Mouse (Mus musculus): ENCODE results near the gene Il1r2.
A peak's percentile ranks its signal among the peaks of the same experiment; 100 is the strongest.

Gene Il1r2

DNA sequence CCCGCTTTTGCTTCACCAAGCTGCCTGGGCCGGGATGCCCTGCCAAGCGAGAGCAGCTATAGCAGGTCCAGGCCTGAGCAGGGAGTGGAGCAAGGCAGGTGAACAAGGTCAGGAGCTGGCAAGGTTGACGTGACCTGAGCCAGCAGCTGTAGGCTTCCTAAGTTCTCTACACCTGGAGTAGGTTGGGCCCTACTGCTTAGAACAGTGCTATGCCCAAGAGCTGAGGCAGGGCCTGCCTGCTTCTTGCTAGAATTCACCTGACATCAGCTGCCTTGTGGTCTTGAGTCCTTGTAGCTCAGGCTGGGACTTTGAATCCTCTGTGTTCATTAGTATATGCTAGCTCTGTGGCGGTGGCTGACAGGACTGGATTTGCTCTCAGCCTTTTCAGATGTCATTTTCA, at the start of gene Il1r2:
Gene Il1r2, plus strand, starts transcription at position 301 of the 400 bp plus-strand sequence.
- no peak for DNase-seq (ENCODE audit: low spot score)

DNA sequence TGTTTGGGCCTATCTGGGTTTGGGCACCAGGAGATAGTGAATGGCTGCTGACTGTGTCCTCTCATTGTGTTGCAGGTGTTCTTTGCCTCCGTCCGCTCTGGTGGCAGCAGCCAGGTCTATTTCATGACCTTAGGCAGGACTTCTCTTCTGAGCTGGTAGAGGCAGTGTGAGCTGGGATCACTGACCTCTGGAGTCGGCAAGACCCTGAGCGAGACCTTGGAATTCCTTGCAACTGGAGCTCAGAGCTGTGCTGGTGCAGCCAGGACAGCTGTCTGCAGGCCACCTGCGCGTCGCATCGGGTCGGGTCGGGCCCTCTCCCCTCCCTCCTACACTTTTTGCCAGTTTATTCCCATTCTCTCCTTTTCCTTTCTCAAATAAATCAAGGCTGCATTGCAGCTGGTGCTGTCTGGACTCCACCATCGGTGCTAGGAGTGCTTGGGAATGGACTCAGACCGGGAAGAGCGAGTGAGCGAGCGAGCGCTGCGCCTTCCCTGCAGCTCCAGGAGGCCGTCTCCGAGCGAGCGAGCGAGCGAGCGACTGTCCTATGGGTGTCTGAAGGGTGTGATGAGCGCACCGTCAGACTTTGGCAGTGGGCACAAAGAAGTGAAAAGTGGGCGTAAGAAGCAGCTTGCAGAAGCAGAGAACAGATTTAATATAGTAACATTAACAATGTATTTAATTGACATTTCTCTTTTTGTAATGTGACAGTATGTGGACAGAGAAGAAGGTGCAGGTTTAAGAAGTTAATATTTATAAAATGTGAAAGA, 49.1 kb upstream of the Il1r2 start:
- DNase-seq (ENCODE audit: low spot score) = no peak

DNA sequence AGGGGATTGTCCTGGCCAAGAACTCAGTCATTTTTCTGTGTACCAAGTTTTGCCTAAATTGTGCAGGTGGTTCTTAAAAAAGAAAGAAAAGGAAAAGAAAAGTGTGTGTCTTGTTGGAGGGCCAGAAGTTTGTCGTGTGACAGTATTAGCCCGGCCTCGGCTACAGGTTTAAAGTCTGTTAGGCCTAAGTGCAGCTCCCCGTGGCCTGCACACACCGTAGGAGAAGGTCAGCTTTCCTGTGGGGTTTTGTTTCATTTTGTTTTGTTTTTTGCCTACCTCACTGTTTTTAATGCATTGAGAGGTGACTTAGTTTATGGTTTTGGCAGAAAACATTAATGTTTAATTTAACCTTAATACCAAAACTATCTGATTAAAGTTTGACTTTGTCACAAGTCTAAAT, 48.5 kb upstream of the Il1r2 start:
- no peak for DNase-seq (ENCODE audit: low spot score)

DNA sequence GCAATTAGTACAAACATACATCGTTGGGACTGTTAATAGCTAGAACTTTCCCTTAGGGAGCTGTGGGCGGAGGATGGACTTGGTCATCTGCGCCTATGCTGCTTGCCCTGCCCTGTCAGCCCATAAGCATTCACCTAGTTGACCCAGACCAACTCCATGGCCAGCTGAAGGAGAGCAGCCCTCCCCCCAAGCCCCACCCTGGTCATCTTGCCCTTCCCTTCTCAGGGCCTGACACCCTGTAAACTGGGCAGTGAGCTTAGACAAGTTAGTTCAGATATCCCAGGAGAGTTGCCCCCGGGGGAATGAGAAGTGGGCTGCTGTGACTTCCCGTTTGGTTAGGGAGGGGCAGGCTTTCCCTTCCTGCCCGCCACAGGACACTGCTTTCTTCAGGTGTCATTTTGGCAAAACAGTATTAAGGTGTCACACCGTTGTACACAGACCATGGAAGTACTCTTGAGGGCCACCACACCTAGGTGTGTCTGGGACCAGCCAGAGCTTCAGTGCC, 46.7 kb upstream of the Il1r2 start:
- DNase-seq (ENCODE audit: low spot score) = no peak

DNA sequence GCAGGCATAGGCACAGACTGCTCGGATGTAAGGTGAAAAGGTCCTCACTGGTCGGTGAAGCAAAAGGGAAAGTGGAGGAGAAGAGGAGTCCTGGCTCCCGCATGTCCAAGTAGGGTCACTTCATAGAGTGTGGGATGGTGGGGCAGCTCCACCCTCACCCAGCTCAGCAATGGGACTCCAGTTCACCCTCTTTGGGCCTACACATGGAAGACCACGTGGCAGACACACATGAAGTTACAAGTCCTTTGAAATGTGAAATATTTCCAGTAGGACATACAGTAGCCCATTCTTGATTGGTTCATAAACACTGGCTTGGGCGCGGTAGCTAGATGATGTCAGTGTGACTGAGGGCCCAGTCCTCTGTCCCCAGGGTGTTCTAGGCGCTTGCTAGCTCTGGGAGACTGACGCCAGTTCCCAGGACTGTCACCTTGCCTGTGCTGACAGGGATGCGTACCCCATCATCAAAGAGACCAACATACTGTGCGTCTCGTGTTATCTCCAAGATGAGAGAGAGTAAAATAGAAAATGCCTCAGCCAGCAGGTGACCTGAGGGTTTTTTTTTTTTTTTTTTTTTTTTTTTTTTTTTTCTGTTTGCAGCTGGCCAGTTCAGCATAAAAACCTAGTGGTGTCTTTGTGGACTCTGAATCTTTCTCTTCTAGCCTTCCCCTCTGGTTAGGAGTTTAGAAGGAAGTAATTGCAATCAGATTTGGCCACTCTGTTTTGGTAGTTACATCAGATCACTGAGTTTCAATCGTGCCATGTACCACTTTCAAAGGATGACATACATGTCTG, 45.5 kb upstream of the Il1r2 start:
- no peak for DNase-seq (ENCODE audit: low spot score)

DNA sequence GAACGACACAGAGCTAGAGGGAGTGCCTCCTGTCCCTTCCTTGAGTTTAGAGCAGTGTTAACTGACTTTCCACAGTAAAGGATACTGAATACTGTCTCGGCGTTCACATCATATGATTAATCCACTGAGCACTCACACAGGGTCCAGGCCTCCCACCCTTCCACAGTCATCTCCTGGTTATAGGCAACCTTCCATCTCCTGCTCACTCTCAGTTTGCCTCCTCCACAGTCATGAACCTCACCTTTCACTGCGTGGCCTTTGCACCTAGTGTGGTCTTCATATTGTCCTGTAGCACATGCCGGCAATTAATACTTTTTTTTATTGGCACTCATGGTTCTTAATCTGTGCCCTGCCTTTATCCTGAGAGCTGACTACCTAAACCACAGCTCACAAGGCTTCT, 44.3 kb upstream of the Il1r2 start:
- no peak for DNase-seq (ENCODE audit: low spot score)

DNA sequence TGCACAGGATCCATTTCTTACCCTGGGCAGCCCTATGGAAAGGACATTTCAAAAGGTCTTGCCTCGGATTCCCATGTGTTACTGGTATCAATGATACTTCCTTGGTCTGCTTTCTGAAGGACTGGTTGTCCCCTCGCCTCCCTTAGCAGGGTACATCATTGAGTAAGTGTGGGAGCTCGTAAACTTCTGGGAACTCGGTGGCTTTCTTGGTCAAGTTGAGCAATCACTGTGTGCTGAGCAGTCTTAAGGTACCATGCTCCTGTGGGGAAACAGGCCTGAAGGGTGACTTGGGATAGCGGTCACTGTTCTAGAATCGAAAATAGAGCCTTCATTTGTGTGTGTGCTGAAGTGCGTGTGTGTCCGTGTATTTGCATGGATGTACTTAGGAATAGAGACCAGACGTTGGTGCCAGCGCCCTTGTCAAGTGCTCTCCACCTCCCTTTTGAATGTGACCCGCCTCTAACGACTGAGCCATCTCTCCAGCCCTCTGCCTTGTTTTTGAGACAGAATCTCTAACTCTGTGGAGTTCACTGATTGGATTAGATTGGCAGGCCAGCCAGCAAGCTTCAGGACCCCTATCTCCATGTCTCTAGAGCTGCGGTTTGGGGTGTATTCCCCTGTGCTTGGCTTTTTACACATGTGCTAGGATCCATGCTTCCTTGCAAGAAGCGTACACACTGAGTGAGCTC, 43.4 kb upstream of the Il1r2 start:
- DNase-seq (ENCODE audit: low spot score) = no peak

DNA sequence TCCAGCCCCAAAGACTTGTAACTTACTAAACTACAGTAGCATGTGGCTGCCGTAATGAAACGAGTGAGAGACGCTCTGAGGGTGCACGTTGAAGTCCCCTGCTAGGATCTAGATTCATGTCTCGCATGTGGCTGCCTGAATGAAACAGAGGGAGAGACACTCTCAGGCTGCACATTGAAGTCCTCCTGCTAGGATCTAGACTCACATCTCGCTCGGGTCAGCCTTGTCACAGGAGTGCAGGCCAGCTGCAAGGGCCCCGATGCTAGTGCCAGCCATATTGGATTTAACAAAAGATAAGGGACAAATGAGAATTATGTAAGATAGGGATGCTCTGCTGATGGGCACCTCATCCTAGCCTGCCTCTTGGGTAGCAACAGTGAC, 42.9 kb upstream of the Il1r2 start:
- DNase-seq (ENCODE audit: low spot score) = no peak

DNA sequence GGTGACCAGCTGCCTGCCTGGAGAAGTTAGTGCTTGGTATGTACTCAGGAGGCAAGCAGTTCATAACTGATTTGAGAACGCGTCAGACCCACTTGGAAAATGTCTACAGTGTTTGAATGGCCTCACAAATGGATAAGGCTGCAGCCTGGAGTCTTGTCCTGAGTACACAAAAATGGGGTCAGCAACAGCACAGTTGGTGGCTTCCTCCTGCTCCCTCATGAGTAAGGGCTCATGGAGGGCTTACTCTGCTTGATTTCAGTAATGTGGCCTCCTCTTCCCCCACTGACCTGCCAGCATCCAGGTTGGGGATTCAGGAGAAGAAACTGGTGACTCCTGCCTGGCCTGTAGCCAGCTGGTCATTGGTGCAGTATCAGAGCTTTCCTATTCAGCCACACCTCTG, 42.3 kb upstream of the Il1r2 start:
- DNase-seq (ENCODE audit: low spot score) = no peak

DNA sequence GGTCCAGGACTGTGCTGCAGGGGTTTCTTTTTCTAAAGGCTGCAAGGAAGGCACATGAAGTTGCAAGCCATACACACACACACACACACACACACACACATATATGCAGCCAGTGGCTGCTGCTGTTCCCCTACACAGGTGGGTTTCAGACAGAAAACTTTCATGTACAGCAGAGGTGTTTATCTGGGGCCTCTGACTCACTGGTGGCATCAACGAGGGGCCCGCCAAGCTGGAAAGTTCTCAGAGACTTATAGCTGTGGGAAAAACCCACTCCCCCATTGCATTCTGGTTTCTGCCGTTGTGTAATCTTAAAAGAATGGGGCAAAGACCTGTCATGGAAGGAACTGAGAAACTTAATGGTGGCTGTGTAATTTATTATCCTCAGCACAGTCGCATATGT, 40.6 kb upstream of the Il1r2 start:
- no peak for DNase-seq (ENCODE audit: low spot score)

DNA sequence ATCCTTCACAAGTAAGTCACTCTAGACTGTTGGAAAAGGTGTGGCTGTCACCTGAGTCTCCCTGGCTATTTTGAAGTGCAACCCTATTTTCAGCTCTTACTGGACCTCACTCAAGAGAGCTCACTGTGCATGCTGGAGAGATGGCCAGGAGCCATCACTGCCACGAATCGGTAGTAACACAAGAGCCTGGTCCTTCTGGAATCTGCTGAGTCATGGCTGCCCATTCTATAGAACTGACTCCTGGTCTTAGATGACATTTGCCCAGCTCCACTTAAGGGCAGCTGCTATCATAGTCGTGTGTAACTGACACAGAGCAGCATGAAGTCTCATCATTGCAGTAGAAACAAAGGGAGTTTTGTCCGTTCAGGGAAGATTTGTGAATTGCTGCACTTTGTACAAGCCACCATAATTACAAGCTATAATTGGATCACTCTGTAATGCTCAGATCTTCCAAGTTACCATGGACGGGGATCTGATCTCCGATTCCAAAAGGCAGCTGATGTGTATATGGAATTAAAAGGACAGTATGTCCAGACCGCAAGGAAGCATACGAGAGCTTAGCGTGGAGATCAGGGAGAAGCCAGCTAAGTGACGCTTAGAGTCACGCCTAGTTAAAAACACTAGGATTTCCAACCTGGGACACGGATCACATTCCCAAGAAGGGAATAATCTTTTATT, 40.0 kb upstream of the Il1r2 start:
- DNase-seq (ENCODE audit: low spot score) = peak; percentile 65

DNA sequence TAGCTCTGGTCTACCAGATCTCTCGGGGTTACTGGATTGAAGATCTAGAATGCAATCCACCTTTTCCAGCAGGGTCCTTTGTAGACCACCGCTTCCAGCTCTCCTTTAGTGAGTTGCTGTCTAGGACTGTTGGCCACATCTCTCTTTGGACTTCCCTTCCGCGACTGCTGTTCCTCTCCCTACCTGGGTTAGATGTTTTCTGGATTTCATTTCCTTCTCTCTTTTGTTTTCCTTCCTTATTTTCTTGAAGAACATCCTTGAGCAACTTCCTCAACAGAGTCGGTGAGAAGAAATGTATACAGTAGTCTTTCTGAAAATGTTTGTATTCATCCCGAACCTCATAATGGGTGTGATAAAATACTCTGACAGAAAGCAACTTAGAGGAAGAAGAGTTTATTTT, 36.0 kb upstream of the Il1r2 start:
- no peak for DNase-seq (ENCODE audit: low spot score)

DNA sequence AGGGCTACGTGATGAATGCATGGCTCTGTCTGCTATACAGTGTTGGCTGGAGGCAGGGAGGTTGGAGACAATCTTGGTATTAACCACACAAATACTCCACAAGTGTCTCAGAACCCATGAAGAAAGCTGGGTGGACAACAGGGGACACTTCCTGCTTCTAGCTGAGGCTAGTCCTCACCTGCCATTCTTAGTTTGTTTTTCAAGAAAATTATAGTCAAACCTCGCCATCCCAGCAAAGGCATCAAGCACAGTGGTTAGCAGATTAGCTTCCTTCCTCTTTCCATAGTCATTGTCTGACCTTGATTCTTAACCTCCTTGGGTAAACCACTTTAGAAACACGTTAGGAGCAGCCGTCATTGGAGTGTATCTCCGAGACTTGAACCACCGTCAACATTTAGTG, 28.2 kb upstream of the Il1r2 start:
- no peak for DNase-seq (ENCODE audit: low spot score)

DNA sequence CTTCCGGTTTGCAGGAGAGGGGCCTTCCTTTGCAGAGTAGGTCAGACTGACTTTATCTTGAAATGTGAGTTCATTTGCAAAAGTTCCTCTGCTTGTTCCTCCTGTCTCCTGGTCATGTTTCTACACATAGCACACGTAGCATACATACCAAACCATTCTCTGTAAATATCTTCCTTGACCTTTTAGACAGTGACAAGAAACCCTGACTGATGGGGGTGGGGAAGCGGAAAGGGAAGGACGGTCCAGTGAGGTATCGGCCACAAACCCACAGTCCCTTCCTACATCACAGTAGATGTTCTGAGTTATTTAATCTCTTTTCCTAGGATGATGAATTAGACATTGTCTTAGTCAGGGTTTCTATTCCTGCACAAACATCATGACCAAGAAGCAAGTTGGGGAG, 27.3 kb upstream of the Il1r2 start:
- DNase-seq (ENCODE audit: low spot score) = no peak

DNA sequence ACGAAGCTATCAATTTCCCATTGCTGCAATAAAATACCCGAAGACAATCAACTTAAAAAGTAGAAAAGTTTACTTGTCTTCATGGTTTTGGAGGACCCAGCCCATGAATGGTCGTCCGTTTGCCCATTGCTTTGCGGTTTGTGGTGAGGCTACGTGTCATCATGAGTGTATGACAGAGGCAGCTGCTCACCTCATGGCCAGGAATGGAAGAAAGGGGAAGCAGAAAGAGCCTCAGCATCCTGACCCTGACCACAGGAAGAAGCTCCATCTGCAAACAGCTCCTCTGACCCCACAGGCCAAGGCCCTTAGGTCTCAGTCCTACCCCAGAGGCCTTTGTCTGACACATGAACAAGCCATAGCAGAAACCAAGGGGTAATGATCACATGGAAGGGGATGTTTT, 22.7 kb upstream of the Il1r2 start:
- no peak for DNase-seq (ENCODE audit: low spot score)

DNA sequence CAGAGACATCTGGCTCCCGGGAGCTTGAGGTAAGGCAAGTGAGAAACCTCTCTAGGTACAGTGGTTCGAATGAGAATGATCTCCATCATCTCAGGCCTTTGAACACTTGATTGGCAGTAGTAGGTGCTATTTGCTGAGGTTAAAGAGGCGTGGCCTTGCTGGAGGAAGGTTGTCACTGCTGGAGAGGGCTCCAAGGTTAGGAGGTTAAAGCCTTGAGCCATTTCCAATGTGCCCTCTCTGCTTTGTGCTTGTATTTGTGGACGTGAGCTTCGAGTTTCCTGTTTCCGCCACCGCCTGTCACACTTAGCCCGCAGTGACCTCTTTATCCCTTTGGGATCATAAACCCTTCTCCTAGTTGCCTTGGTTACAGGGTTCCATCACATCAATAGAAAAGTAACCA, 21.7 kb upstream of the Il1r2 start:
- DNase-seq (ENCODE audit: low spot score) = no peak

DNA sequence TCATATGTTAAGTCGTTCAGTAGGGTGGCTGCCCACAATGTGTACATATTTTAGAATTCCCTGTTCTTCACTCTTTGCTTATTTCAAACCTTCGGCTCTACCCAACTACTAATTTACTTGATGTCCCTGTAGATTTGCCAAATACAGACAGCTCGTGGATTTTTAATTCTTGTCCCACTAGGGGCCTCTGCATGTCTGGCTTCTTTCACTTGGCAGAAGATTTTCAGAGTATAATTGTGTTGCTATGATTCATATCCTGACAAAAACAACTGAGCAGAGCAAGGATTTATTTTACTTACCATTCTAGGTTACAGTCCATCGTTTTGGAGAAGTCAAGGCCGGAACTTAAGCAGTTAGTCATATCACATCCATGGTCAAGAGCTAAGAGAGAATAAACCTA, 20.8 kb upstream of the Il1r2 start:
- DNase-seq (ENCODE audit: low spot score) = no peak

DNA sequence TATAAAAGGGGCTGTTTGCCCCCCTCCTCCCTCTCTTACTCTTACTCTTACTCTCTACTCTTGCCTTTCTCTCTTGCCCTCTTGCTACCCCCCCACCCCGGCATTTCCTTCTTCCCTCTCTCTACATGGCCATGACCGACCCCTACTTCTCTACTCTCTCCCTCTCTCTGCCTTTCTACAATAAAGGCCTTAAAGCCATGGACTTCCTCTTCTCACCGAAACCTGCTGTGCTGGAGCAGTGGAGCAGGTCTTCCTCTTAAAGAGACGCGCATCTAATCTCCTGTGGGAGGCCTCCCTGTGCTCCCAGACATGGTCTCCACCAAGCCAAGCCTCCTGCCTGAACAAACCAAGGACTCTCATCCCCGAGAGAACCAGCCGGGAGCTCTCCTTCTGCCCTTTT, 18.8 kb upstream of the Il1r2 start:
- DNase-seq (ENCODE audit: low spot score) = no peak

DNA sequence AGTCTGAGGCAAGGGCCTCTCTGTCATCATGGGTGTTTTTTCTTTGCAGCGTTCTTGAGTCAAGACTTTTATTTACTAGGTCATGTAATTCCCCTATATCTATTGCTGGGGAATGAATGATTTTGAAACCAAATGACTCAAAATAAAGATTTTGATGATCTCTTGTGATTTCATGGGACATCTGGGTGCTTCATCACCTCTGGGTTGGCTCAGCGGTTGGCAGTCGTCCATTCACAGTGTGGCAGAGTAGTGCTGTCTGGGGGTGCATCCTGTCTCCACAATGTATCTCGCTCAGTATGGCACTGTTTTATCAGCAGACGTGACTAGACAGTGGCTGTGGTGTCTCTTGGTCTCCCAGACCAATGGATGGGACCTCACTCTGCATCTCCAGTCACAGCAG, 17.9 kb upstream of the Il1r2 start:
- DNase-seq (ENCODE audit: low spot score) = no peak

DNA sequence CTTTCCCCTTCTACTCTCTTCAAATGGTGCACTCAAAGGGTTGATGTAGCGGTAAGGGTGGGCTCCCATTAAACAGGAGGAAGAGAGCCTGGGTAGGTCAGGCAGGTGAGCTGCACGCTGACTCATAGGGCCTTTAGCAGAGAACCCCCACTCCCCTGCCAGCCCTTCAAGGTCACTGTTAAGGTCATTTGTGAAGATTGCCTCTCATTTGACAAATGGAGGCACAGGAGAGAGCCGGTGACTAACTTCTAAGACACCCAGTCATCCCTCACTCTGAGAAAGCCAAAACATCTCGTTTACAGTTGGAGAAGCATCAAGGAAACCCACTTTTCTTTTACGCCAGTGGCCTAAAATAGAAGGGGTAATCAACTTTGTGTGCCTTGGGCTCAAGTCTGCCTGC, 16.5 kb upstream of the Il1r2 start:
- no peak for DNase-seq (ENCODE audit: low spot score)

DNA sequence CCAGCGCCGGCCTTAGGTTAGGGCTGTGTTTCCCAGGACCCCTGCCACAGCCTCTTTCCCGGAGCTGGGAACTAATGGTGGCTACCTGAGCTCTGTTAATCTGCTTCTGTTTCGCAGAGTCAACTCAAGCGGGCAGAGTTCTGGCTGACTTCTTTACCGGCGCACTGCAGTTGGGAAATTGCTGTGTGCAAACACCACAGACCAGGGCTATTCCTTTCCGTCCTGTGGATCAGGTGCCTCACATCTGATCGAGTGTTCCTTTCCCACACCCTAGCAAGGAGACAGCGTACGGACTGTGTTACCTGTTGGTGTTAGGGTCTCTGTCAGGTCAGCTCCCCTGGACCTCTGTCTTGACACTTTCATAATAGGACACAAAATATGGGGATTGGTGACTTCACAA, 15.9 kb upstream of the Il1r2 start:
- DNase-seq (ENCODE audit: low spot score) = no peak

DNA sequence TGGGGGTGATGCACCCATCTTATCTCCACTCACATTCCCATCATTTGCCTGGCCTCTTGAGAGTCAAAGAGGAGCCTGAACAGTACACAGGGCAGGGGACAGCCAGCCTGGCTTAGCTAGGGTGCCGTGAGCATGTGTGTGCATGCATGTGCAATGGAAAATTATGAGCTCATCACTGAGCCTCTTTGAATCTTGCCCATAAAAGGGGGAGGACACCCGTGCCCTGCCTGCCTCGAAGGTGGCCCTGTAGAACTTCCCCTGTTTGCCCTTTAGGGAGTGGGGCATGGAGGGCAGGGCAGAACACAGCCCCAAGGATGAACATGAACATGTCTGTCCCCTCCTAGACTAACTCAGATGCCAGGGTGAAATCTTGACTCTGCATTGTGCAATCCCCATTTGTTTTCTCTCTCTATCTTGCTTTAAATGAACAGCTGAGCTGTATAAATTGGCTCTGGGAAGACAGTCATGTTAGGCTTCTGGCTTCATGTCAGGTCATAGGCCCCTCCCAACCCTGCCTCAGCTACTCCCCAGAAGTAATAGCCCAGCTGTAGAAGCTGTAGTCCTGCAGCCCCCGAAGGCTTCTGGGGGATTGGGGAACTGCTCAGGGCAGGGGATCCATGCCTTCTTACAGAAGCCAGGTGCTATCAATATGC, 14.6 kb upstream of the Il1r2 start:
- DNase-seq (ENCODE audit: low spot score) = no peak
